Mouse (Mus musculus): ENCODE results near the gene Katnbl1. TPM values are rescaled to one million over a fixed set of nuclear protein-coding genes. Genes with fewer than 3 reads are reported as not detected.

The Katnbl1 gene
- 10 to 100 TPM; 11.4 to 12.9 TPM for total RNA-seq (2021)

DNA sequence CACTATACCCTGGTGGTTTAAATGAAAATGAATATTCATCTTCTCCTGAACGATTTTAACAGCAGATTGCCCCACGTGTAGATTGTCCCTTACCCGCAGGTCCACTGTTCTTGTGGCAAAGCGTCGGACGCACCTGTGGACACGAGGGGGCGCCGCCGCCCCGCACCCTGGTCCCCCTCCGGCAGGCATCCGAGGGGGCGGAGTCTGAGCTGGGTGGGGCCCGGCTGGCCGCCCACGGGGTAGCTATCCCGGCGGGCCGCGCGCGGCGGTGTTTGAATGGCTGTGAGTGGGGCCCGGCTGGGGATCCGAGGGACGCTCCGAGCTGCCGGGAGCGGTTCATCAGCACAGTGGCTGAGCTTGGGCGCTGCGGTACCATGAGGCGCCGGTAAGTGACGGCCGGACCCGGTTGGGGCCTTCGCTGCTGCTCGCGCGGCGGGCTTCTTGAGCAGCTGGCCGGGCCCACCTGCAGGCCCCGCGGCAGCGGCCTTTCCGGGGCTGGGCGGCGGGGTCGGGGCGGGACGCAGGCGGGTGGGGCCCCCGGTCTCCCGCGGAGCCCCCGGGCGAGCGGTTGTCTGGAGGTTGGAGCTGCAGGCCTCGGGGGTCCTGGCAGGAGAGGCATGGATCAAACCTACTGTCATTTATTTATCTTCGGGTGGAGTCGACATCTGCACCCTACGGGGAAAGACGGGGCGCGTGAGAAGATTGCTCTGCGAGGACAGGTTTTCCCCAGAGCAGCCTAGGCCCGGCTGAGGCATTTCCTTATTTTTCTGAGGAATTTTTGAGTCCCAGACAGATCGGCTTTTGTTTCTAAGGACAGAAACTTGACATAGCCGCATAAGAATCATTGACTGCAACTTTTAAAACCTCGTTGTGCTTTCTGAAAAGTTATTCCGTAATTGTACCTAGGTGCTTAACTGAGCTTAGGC is at the start of gene Katnbl1:
TSS of gene Katnbl1 (plus strand) at position 239 of the 926 bp plus-strand sequence.
- peak; percentile 88 to 90 for DNase-seq

DNA sequence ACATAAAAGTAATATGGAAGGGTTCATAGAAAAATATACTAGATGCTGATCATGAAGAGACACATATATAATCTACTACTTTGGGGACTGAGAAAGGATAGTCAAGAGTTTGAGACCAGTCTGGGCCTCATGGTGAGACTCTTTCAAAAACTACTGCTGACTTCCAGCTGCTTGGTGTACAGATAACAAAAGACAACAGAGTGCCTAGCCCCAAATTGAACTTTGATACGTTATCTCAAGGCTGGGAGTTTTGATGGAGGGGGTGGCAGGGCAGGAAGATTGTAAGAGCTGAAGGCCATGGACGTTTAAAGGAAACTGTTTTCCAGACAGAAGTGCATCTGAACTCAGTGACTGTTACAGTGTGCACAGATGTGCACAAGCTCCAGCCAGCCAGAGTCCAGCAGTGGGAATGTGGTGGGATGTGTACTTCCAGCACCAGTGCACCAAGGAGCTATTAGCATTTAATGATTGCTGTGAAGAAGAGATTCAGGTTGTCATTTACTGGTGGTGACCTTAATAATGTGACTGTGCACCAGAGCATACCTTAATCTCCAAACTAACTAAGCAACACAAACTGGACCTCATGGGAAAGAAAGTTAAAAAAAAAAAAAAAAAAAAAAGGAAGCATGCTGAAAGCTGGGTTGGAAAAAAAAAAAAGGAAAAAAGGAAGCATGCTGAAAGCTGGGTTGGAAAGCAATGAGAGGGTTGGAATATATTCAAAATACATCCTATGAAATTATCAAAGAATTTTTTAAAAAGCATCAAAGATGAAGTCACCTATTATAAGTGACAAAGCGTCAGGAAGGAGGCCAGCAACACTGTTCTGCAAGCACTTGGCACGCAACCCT is 46.7 kb upstream of the Katnbl1 start:
- no peak for DNase-seq

DNA sequence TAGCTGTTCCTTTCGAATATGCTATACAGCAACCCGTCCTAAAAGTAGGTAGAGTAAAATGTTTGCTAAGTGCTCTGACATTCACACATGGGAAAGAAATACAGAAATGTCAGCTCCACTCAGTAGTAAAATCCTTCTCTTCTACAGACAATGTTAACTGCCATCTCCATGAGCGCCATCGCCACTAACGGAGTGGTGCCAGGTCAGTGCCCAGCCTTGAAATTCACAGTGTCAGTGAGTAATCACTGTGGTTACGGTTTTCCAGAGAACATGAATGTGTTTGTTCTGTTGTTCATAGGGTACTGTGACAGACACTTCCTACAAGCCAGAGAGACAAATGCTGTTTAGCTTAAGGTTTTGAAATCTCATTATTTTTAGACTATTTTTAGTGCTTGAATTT is 41.8 kb upstream of the Katnbl1 start:
- DNase-seq = no peak

DNA sequence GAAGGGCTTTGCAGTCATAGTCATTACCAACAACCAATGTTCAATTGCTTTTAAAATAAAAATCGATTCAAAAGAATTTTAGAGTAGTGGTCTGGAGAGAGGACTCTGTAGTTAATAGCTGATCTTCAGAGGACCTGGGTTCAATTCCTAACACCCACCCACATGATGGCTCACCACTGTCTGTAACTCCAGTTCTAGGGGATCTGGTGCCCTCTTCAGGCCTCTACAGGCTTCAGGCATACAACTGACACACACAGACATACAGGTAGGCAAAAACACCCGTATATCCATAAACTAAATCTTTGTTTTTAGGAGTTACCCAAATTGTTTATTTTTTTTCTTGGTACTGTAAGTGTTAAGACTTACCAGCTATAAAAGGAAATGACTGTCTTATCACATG is 39.3 kb upstream of the Katnbl1 start:
- DNase-seq = no peak

DNA sequence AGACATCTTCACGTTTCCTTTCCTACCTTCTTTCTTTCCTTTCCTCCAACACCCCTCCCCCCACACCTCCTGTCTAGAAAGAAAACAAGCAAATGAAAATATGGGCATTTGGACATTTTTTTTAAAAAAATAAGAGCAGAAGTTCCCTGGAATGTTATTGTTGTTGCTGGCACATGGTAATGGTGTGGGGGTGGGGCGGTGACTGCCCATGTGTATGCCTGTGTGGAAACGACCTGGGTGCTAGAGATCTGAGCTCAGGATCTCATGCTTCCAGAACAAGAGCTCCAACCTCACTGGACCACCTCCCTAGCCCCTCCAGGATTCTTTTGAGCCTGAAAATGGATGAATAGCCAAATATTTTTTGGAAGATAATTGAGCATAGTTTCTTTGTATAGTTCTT is 37.9 kb upstream of the Katnbl1 start:
- DNase-seq = no peak

DNA sequence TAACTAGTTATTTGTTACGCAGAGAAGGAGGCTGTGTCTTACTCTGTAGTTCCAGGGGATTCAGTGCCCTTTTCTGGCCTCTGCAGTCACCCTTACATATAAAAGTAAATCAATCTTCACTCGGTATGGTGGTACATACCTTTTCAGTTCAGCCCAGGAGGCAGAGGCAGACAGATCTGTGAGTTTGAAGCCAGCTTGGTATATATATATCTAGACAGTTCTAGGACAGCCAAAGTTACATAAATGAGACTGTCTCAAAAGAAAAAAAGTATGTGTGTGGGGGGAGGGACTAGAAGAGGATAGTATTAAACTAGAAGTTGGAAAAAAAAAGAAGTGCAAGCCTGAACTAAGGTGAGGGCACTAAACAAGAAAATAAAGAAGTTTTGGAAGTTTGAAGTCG is 30.8 kb upstream of the Katnbl1 start:
- DNase-seq = no peak

DNA sequence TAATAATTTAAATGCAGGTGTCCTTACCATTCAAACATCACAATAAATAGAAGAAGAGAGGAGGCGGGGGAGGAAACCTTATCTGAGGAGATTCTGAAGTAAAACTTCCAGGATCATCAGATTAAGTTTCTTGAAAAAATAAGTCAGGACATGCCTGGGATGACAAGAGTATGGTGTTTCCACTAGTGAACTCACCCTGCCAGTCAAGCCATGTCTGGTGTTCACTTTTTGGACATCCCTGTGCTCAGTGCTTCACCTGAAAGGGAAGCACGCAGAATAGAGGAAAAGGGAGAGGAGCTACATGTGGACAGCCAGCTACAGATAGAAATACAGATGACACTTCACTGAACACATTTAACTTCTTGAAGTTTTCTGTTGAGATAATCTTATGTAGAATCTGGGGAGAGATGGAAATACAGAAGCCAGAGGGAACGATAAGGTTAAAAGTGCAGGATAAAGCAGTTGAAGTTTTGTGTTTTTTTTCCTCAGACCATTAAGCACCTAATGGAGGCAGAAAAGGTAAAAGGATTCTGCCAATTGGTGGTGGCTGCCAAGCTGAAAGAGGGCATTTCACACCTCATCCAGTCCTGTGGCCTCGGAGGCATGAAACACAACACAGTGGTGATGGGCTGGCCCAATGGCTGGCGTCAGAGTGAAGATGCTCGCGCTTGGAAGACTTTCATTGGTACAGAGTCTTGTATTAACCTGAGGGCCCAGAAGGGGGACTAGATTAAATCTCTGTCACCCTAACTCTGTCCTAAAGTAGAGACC is 25.1 kb upstream of the Katnbl1 start:
- DNase-seq = no peak

DNA sequence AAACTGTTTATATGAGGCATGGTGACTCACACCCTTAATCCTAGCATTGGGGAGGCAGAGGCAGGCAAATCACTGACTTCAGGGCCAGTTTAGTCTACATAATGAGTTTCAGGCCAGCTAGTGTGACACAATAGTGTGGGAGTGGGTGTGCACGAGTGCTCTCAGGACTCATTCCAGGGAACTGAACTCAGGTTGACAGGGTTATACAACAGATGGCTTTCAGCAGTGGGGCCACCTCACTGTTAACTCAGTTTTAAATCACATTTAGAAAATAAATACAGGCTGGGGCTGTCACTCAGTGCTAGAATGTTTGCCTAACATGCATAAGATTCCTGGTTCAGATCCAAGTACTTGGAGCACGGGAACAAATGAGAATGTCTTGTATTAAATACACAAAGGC is 19.4 kb upstream of the Katnbl1 start:
- no peak for DNase-seq

DNA sequence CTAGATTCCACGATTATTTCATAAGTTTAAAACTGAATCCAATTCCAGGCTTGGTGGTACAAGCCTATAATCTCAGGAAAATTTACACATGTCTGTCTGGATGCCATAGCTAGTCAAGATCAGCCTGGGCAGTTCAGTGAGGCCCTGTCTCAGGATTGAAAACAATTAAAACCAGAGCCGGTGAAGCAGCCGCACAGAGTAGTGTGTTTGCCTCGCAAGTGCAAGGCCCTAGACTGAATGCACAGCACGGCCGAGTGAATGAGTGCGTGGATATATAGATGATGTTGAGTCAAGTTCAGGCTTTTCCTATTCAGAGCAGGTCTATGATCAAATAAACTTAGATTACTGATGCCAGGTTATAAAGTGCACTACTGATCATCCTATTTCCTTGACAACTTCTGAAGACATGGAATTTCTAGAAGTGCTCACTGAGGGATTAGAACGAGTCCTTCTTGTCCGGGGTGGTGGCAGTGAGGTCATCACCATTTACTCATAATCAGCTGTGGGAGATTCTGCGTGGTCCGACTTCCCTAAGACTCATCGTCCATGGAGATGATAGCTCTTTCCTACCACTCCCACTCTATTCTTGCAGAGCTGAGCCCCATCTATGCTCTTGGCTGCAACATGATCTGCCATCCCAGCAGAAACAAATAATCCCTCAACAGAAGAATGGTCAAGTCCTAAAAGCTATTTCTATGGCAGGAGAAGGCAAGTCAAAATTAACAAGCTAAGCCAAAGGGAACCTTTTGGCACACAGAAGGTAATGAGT is 18.8 kb upstream of the Katnbl1 start:
- no peak for DNase-seq

DNA sequence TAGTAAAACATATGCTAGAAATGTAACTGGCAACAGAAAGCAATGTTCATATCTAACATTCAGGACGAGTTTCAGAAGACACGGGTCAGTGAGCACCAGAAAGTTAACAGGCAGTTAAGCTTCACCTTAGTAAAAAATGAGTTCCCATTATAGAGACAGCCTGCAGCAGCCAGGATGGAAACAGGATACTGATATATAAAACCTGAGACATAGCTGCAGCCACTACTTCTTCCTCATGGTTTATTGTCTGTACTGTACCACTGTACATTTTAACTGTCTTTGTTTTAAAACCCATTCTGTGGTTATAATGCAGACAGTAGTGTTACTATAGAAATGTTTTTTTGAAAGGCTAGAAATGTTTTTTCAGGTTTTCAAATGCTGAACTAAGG is 18.2 kb upstream of the Katnbl1 start:
- no peak for DNase-seq

DNA sequence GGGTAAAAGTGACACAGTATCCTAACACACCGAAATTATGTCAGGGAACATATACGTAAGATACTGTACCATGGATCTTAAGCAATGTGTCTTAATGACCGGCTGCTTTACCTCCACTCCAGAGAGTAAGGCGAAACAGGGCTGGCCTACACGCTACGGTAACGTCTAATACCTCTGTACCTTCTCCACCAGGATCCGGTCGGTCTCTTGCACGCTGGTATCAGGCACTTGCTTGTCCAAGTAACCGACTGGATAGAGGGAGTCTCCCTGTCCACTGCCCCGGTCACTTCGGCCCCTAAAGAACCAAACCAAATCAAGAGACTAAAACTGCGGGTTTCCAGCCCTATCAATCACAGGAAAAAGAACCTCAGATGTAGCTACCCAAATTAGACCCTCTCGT is 11.8 kb upstream of the Katnbl1 start:
- peak in 1 of 2 experiments; percentile 12 for DNase-seq

DNA sequence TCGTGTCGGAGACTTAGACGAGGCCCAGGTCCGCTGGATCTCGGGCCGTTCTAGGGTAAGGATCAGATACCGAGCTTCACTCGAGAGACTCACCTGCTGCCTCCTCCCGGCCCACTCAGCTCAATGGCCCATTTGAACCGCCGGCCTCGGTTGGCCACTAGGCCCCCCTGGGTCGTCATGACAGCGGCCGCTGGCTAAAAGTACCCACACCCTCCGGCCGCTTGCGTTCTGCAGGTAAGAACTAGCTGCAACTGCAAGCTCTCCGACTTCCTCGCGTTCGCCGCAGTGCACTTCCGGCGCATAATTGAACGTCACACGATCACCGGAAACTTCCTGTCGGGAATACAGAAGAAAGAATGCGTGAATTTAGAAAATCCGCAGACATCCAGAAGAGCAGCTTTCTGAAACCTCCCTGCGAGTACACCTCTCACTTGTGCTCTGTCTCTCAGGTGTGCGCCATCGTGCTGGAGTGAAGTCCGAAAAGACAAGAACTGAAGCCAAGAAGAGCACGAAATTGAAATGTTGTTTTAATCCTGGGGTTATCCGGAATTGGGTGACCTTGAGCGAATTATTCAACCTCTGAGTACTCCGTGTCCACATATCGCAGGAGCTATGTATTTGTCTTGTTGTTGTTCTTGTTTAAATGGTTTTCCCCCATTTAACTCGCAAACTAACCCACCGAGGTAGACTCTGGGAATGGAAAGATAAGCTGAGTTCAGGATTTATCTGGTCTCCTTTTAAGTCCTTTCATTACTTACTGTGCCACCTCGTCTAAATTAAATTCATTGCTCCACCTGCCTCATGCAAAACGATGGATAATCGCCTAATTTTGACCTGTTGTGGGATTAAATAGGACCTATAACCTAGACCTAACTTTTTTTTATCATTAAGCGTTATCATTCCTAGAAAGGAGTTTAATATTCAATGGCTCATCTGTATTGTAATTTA is 11.0 kb upstream of the Katnbl1 start, which contains the start of gene Emc4:
TSS of gene Emc4 (minus strand) at position 302 of the 948 bp plus-strand sequence.
- peak; percentile 91 to 92 for DNase-seq

DNA sequence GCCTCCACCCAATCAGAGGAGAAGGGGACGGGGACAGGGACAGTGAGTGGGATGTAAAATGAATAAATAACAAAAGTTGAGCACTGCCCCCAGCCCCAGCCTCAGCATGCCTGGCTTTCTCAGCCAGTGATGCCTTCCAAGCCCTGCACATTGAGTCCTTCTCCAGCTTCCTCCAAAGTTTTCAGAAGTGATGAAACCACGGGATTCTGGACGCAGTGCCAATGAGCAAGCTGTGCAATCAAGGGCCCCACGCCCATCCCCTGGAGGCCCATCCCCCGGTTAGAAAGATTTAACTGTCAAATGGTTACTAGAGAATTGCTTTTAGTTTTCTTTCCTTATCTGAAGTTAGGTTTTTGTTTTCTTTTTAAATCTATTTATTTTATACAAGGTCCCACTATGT is 9.1 kb upstream of the Katnbl1 start:
- DNase-seq = no peak

DNA sequence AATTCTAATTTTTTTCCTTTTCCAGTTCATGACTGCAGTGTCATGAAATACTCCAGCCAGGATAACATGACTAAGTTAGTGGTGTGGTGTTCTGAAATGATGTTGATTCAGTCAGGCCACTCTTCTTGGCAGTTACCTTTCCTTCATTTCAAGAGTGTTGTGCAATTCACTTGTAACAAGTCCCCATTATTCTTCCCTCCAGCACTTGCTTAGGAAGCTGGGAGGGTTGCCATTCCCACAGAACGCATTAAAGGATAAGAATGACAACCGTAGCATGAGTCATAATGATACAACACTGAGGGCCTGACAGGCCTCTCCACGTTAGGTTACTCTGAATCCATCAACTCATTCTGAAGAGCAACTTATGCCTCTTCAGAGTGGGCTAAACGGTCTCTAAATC is 5.9 kb upstream of the Katnbl1 start:
- DNase-seq = no peak

DNA sequence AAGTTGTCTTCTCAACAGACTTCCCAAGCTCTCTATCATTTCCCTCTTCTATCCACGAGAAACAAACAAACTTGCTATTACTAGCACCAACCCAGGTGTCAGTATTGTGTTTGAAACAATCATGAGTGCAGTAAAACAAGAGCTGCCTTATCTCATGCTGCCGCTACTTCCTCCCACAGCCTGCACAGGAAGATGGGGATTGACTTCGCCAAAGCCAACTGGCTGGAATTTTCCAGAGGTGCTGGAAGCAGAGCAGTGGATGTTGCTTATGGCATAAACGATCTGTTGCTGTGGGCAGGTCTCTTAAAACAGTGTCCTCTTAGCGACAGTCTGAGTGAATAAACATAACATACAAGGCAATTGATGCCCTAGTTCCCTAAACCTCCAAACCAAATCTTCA is 4.4 kb upstream of the Katnbl1 start:
- DNase-seq = no peak

DNA sequence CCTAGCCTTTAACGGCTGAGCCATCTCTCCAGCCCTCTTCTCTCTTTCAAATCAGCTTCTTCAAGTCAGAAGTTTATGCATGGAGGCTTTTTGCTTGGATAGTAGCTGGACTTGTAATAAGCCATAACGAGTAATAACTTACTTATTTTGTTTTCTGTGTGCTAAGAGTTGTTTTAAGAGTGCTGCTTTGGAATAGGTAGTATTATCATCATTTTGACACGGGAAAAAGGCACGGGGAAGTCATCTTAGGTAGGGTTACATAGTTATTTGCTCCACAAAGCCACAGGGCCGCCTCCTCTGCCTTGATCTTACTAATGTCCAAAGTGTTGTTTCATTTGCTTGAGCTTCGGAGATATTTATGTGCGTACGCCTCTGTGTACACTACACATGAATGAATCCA is 1.1 kb downstream of the Katnbl1 start:
- no peak for DNase-seq

DNA sequence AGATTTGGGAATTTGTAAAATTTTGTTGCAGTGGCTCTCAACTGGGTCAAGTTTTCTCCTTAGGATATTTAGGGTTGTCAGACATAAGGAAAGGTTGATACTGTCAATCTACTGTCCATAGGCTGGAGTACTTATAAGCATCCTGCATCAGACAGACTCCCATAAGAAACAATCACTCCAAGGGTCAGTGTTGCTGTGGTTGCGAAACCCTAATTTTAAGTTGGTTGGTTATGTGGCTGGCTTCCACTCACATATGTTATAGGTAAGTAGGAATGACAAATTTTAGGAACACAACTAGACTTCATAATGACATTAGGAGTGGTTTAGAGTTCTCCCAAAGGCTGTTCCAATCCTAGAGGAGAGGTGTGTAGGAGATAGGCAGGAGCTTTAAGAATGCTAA is 2.2 kb downstream of the Katnbl1 start:
- no peak for DNase-seq

DNA sequence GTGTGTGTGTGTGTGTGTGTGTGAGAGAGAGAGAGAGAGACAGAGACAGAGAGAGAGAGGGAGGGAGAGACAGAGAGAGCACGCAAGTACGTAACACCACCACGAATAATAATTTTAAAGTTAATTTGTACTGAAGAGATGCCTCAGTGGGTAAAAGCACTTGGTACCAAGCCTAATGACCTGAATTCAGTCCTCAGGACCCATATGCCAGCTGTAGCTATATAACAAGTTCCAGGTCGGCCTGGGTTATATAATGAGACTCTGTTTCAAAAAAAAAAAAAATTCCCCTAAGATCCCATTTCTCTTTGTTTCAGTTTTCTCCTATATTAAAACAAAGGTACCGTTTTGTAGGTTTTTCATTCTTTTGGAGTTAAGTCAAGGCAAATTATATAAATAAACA is 11.8 kb downstream of the Katnbl1 start:
- no peak for DNase-seq

DNA sequence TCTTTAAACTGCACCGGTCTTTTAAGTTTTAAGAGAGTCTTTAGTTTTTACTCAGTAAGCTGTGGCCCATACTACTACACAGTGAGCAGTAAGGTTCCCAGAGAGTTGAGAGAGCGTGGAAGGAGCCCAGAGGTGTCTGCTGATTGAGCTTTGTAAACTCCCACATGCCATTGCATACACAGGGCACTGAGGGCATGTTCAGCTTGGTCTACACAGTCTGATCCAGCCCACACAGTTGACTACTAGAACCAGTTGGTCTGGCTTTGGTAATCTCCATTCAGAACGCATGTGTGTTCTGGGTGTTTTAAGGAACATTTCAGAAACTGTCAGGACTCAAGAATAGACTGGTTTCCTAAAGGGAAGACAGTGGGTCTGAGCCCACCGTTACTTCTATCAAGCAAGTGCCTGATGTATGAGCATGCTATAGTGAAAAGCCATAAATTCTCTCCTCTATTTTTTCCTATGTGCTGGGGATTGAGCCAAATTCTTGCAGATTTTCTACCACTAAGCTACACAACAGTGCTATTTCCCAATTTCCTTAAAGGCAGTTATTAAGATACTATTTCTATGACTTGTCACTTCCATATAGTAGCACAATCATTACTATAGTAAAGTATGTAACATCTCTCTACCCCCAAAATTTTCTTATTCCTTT is 12.5 kb downstream of the Katnbl1 start:
- DNase-seq = no peak

DNA sequence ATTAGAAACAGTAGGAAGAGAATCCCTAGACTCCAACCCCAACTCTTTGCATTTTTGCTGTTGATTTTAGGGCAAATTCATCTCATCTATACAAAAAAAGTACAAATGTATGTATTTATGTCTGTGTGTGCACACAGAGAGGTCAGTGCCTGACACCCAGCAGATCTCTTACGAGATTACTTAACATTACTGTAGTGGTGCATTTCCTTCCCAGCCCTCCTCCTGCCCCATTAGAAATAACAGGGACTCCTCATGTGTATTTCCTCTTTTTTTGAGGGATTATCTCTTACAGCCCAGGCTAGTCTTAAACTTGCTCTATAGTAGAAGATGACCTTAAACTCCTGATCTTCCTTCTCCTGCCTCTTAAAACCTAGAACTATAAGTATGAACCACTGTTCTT is 13.7 kb downstream of the Katnbl1 start:
- no peak for DNase-seq

Data from layer of hippocampus, postnatal 36 days (tissue).